Mouse (Mus musculus) midbrain, embryonic 14.5 days (tissue): ENCODE measurements around the gene Mbd6. TPM values are rescaled to one million over a fixed set of nuclear protein-coding genes. Genes with fewer than 3 reads are reported as not detected.
"Not testable (repeated sequence)": the region's sequence is repeated elsewhere in the genome, so short reads cannot be mapped to it uniquely, and the experiment has no call there.

Experiments
- ATAC-seq: fragments of 200-750 bp; cut with Nextera tagmentation; 2 replicates; pipeline ENCODE4 v1.8.0; 2017; ENCODE audit warnings: moderate number of reproducible peaks, moderate library complexity; ENCODE audit not compliant: low FRiP score, low TSS enrichment
- DNase-seq: peaks from one replicate; pipeline ENCODE4 v3.0.0-alpha.2; 2015
- H3K27ac ChIP-seq: fragments of 300-500 bp; sonication (generic); replicated peaks from 2 replicates; pipeline ENCODE4 v1.5.1; 2014; ENCODE audit warnings: mild to moderate bottlenecking, low read depth, low read length, moderate library complexity
- H3K27me3 ChIP-seq: fragments of 300-500 bp; sonication (generic); 2 replicates; pipeline ENCODE4 v1.6.1; 2014; ENCODE audit warnings: low read length, control low read depth, mixed read lengths; ENCODE audit not compliant: control insufficient read depth, insufficient read depth
- H3K36me3 ChIP-seq: fragments of 300-500 bp; sonication (generic); 2 replicates; pipeline ENCODE4 v1.6.1; 2014; ENCODE audit warnings: low read length, control low read depth; ENCODE audit not compliant: control insufficient read depth, insufficient read depth
- H3K4me1 ChIP-seq: fragments of 300-500 bp; sonication (generic); 2 replicates; pipeline ENCODE4 v1.6.1; 2014; ENCODE audit warnings: mild to moderate bottlenecking, antibody characterized with exemption, low read length, control low read depth; ENCODE audit not compliant: control insufficient read depth, insufficient read depth
- H3K4me2 ChIP-seq: fragments of 300-500 bp; sonication (generic); 2 replicates; pipeline ENCODE4 v1.6.1; 2014; ENCODE audit warnings: mild to moderate bottlenecking, low read length, moderate library complexity
- H3K4me3 ChIP-seq: fragments of 300-500 bp; sonication (generic); replicated peaks from 2 replicates; pipeline ENCODE4 v1.5.1; 2014; ENCODE audit warnings: low read depth, low read length
- H3K9ac ChIP-seq: fragments of 300-500 bp; sonication (generic); replicated peaks from 2 replicates; pipeline ENCODE4 v1.6.1; 2014; ENCODE audit warnings: mild to moderate bottlenecking, low read length, moderate library complexity
- H3K9me3 ChIP-seq: fragments of 300-500 bp; sonication (generic); 2 replicates; pipeline ENCODE4 v1.6.1; 2016; ENCODE audit warnings: low read length, control low read depth, mixed read lengths; ENCODE audit not compliant: control insufficient read depth
- WGBS: fragments of 180-500 bp; shearing (Covaris S2); extraction: QIAGEN DNeasy Blood & Tissue Kit; methylation state at CpG from one replicate; pipeline ENCODE4 v1.1.7; 2014; 5-methylcytosine and 5-hydroxymethylcytosine counted together
- polyA plus RNA-seq: library from polyadenylated mRNA; unstranded; fragments of >200 nt; fragmentation: Nextera tagmentation; extraction: Ambion mirVana; gene quantifications from 2 replicates; pipeline ENCODE4 v1.2.1, GENCODE M21; 2014

Mbd6 gene
- polyA plus RNA-seq, 1 experiment from 2014 or later = 18.0 TPM

- peak overlapping the region; percentile 81 for H3K4me2 ChIP-seq
- H3K27ac ChIP-seq = peak overlapping the region; percentile 67
- peak overlapping the region; percentile 65 for H3K4me3 ChIP-seq
- peaks cover 8% of the 10 kb centered on the region; the same call in 1 of the 2 replicates for H3K4me1 ChIP-seq
- ATAC-seq (peak; percentile 53), DNase-seq (no peak)
- H3K9me3 ChIP-seq = no peaks in the 10 kb centered on the region
- WGBS = 40% methylated on average over 23 of the region's 23 CpGs
- no peaks in the 10 kb centered on the region for H3K27me3 ChIP-seq
- peak overlapping the region; percentile 73 for H3K9ac ChIP-seq
- H3K36me3 ChIP-seq = peaks cover 35% of the 10 kb centered on the region
Measured at GRCm38 (mm10) chr10:127310523-127311475, 22.0 kb upstream of the Mbd6 start.

- not testable (repeated sequence) for H3K4me1 ChIP-seq, H3K27ac ChIP-seq, H3K27me3 ChIP-seq, H3K9ac ChIP-seq, DNase-seq, H3K4me2 ChIP-seq, H3K4me3 ChIP-seq, H3K9me3 ChIP-seq, ATAC-seq
- 81% methylated on average over 3 of the region's 3 CpGs for WGBS
- peaks cover 51% of the 10 kb centered on the region for H3K36me3 ChIP-seq
Measured at GRCm38 (mm10) chr10:127309167-127309566, 20.3 kb upstream of the Mbd6 start.

DNA sequence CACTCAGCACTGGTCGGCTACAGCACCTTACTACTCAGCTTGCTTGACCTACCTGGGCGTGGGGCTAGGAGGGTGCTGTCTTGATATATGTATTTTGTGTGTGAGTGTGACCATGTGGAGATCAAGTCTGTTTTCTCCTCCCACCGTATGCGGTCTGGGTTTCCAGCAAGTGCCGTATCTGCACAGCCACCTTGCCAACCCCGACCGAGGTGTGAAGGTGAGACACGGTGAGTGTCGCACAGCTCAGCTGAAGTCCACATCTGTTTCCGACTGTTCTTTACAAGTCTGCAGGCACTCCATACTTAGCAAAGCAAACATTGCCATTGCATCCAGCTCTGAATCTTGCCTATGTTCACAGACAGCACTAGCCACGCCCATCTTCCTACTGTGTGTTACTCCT, 14.3 kb upstream of the Mbd6 start:
- no peaks in the 10 kb centered on the region for H3K4me1 ChIP-seq

GRCm38 (mm10) chr10:127300361-127300760, 11.5 kb upstream of the Mbd6 start:
- no peaks in the 10 kb centered on the region for H3K27me3 ChIP-seq
- H3K4me2 ChIP-seq = no peak overlapping the region
- H3K4me3 ChIP-seq = no peak overlapping the region
- DNase-seq (no peak), ATAC-seq (no peak)
- H3K9me3 ChIP-seq = no peaks in the 10 kb centered on the region
- H3K27ac ChIP-seq = no peak overlapping the region
- no peaks in the 10 kb centered on the region for H3K4me1 ChIP-seq
- H3K9ac ChIP-seq = no peak overlapping the region
- 95% methylated on average over 6 of the region's 6 CpGs for WGBS
- peaks cover 95% of the 10 kb centered on the region for H3K36me3 ChIP-seq

More for the DNA sequence above, 14.3 kb upstream of the Mbd6 start:
- Histone ChIP-seq H3K36me3 (peaks cover 96% of the 10 kb centered on the region), H3K4me2 (no peak overlapping the region), H3K9me3 (no peaks in the 10 kb centered on the region), H3K27me3 (no peaks in the 10 kb centered on the region), H3K27ac (no peak overlapping the region), H3K9ac (no peak overlapping the region), H3K4me3 (no peak overlapping the region)
- WGBS = 94% methylated on average over 11 of the region's 11 CpGs
- ATAC-seq = no peak
- no peak for DNase-seq

- no peak overlapping the region for H3K27ac ChIP-seq
- peaks cover 1% of the 10 kb centered on the region for H3K4me1 ChIP-seq
- no peak overlapping the region for H3K4me3 ChIP-seq
- H3K27me3 ChIP-seq = no peaks in the 10 kb centered on the region
- WGBS = 93% methylated on average over 16 of the region's 16 CpGs
- ATAC-seq = no peak
- H3K9ac ChIP-seq = no peak overlapping the region
- no peak for DNase-seq
- H3K9me3 ChIP-seq = no peaks in the 10 kb centered on the region
- no peak overlapping the region for H3K4me2 ChIP-seq
- H3K36me3 ChIP-seq = peaks cover 88% of the 10 kb centered on the region
Measured at GRCm38 (mm10) chr10:127297015-127297871, 8.4 kb upstream of the Mbd6 start.

DNA sequence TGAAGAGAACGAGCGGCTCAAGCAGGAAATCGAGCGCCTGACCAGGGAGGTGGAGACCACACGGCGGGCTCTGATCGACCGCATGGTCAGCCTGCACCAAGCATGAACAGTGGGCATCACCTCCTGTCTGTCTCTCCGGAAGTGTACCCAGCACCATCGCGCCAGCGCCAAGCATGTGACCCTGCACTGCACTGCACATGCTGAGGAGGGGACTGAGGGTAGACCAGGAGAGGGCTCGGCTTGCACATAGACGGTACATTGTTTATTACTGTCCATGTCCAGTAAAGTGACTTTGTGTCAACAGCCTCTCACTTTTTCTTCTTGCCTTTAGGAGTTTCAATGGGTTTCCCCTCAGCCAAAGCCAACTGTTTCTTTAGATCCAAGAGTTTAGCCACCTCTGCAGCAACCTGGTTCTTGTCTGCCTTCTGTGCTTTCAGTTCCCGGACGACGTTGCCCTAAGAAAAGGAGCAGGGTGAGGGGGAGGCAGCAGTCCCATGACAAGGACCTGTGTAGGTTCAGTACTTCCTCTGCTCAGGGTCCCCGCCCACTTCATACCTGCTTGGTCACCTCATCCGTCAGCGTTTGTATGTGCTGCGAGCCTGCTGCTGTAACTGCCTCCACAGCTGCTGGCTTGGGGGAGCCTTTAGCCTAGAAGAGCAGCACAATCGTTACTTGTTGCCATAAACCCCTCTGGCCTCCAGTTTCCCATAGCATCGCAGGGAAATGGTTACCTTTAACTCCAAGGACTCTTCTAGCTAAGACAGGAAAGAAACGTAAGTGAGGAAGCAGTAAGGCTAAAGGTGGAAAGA, 7.4 kb upstream of the Mbd6 start:
- Histone ChIP-seq H3K4me2 (no peak overlapping the region), H3K9me3 (no peaks in the 10 kb centered on the region), H3K27ac (no peak overlapping the region), H3K4me3 (no peak overlapping the region), H3K4me1 (peaks cover 10% of the 10 kb centered on the region), H3K36me3 (peaks cover 78% of the 10 kb centered on the region), H3K9ac (no peak overlapping the region), H3K27me3 (no peaks in the 10 kb centered on the region)
- WGBS = 93% methylated on average over 24 of the region's 24 CpGs
- DNase-seq = no peak
- no peak for ATAC-seq

DNA sequence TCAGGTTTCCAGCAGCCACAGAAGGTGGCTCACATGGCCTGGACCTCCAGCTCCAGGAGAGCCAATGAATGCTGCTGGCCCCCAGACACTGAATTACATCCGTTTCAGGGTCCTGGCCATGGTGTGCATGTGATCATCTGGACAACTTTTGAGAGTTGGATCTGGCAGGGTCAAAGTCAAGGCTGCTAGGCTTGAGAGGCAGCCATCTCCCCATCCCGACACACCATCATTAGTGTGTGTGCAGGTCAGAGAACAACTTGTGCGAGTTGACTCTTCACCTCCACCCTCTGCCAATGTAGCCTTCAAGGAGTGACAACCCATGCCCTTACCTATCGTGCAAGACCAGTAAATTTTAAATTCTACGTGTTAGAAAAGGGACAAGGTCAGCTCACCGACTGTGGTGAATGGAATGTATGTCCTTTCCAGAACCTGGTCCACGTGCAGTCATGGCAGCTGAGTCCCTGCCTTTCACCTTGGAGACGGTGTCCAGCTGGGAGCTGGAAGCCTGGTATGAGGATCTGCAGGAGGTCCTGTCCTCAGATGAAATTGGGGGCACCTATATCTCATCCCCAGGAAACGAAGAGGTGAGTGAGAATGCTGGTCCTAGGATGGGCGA, 6.2 kb upstream of the Mbd6 start:
- Histone ChIP-seq H3K27ac (no peak overlapping the region), H3K9me3 (no peaks in the 10 kb centered on the region), H3K9ac (no peak overlapping the region), H3K27me3 (no peaks in the 10 kb centered on the region), H3K36me3 (peaks cover 66% of the 10 kb centered on the region), H3K4me1 (peaks cover 11% of the 10 kb centered on the region), H3K4me3 (no peak overlapping the region), H3K4me2 (no peak overlapping the region)
- WGBS = 93% methylated on average over 10 of the region's 10 CpGs
- ATAC-seq = no peak
- DNase-seq = no peak

- ATAC-seq (no peak), DNase-seq (no peak)
- Histone ChIP-seq H3K27me3 (no peaks in the 10 kb centered on the region), H3K36me3 (peaks cover 52% of the 10 kb centered on the region), H3K9ac (no peak overlapping the region), H3K27ac (no peak overlapping the region), H3K4me3 (no peak overlapping the region), H3K9me3 (no peaks in the 10 kb centered on the region), H3K4me2 (no peak overlapping the region), H3K4me1 (peaks cover 20% of the 10 kb centered on the region)
- WGBS = 89% methylated on average over 3 of the region's 3 CpGs
Measured at GRCm38 (mm10) chr10:127293590-127294113, 4.8 kb upstream of the Mbd6 start.
